Mouse (Mus musculus) myocyte (in vitro differentiated cells): Measurements from ENCODE around the gene Tmem143. TPM values are rescaled to one million over a fixed set of nuclear protein-coding genes. Genes with fewer than 3 reads are reported as not detected.

ENCODE experiments used
- H3K27me3 ChIP-seq: one replicate; pipeline ENCODE4 v1.6.1; 2011; ENCODE audit not compliant: control insufficient read depth, insufficient read depth, insufficient read length
- H3K36me3 ChIP-seq: one replicate; pipeline ENCODE4 v1.6.1; 2011; ENCODE audit not compliant: control insufficient read depth, insufficient read depth
- H3K4me2 ChIP-seq: one replicate; pipeline ENCODE4 v1.6.1; 2011; ENCODE audit warnings: low read depth, control low read depth
- H3K4me3 ChIP-seq: one replicate; pipeline ENCODE4 v1.5.1; 2011; ENCODE audit warnings: mild to moderate bottlenecking, control low read depth, moderate library complexity
- H3K79me2 ChIP-seq: one replicate; pipeline ENCODE4 v1.6.1; 2011; ENCODE audit not compliant: control insufficient read depth, insufficient read depth
- H3ac ChIP-seq: one replicate; pipeline ENCODE4 v1.6.1; 2011; ENCODE audit not compliant: control insufficient read depth, insufficient read length
- CEBPB ChIP-seq: IDR thresholded peaks from 2 replicates; pipeline ENCODE4 v1.6.1; 2011; ENCODE audit warnings: mild to moderate bottlenecking, moderate library complexity; ENCODE audit not compliant: poor library complexity, insufficient read depth, severe bottlenecking
- E2F4 ChIP-seq: IDR thresholded peaks from one replicate; pipeline ENCODE4 v1.6.1; 2011; ENCODE audit warnings: mild to moderate bottlenecking, control low read depth, moderate library complexity; ENCODE audit not compliant: insufficient read depth
- MAX ChIP-seq: IDR thresholded peaks from one replicate; pipeline ENCODE4 v1.6.1; 2011; ENCODE audit warnings: low read depth, mild to moderate bottlenecking, control low read depth
- MYOD1 ChIP-seq, 3 experiments: IDR thresholded peaks; one replicate each; pipeline ENCODE4 v1.6.1; 2011; ENCODE audit warnings: control low read depth in 2 of 3, low read depth in 2 of 3, mild to moderate bottlenecking in 2 of 3, moderate library complexity in 1 of 3; ENCODE audit not compliant: insufficient read length in 2 of 3, control insufficient read depth in 1 of 3
- MYOG ChIP-seq, 3 experiments: IDR thresholded peaks; one replicate each; pipeline ENCODE4 v1.6.1; 2011; ENCODE audit warnings: control low read depth in 2 of 3, low read depth in 2 of 3, mild to moderate bottlenecking in 2 of 3; ENCODE audit not compliant: insufficient read length in 2 of 3, control insufficient read depth in 1 of 3, insufficient read depth in 1 of 3
- POLR2A ChIP-seq: IDR thresholded peaks from one replicate; pipeline ENCODE4 v1.6.1; 2011; ENCODE audit warnings: low read depth, mild to moderate bottlenecking, control low read depth, moderate library complexity; ENCODE audit not compliant: insufficient read length
- POLR2AphosphoS2 ChIP-seq: IDR thresholded peaks from one replicate; pipeline ENCODE4 v1.6.1; 2011; ENCODE audit warnings: low read depth, control low read depth; ENCODE audit not compliant: insufficient read length
- REST ChIP-seq: IDR thresholded peaks from one replicate; pipeline ENCODE4 v1.6.1; 2011; ENCODE audit warnings: mild to moderate bottlenecking, control low read depth, moderate library complexity; ENCODE audit not compliant: insufficient read depth, insufficient read length
- SRF ChIP-seq: IDR thresholded peaks from one replicate; pipeline ENCODE4 v1.6.1; 2011; ENCODE audit warnings: low read depth; ENCODE audit not compliant: control insufficient read depth, insufficient read length
- TCF12 ChIP-seq: IDR thresholded peaks from one replicate; pipeline ENCODE4 v1.6.1; 2011; ENCODE audit warnings: mild to moderate bottlenecking, control low read depth; ENCODE audit not compliant: poor library complexity, insufficient read depth, severe bottlenecking
- TCF3 ChIP-seq: IDR thresholded peaks from one replicate; pipeline ENCODE4 v1.6.1; 2011; ENCODE audit warnings: low read depth, control low read depth; ENCODE audit not compliant: insufficient read length
- USF1 ChIP-seq: IDR thresholded peaks from one replicate; pipeline ENCODE4 v1.6.1; 2011; ENCODE audit warnings: low read depth, mild to moderate bottlenecking, control low read depth, moderate library complexity
- polyA plus RNA-seq: library from polyadenylated mRNA; unstranded; fragments of >200 nt; fragmentation: generic; extraction: Trizol; gene quantifications from one replicate; pipeline ENCODE4 v1.2.1, GENCODE M21; 2012; ENCODE audit warnings: missing spikeins

The Tmem143 gene
- polyA plus RNA-seq, 1 experiment = 26.9 TPM

GRCm38 (mm10) chr7:45956611-45957010 is 59.9 kb downstream of the Tmem143 start:
- Histone ChIP-seq H3K79me2 (no peaks in the 10 kb centered on the region), H3K36me3 (no peaks in the 10 kb centered on the region), H3K27me3 (peaks cover 2% of the 10 kb centered on the region), H3ac (no peak overlapping the region), H3K4me2 (peak overlapping the region; percentile 88), H3K4me3 (peak overlapping the region; percentile 26)
- TF ChIP-seq MYOD1 (IDR thresholded peaks at IDR 0.05; ENCODE audit: control insufficient read depth in 1 of 3, insufficient read length in 2 of 3, low read depth in 2 of 3) (no peak), MAX (no peak), TCF12 (no peak), REST (no peak), CEBPB (no peak), E2F4 (no peak), TCF3 (no peak), SRF (no peak), POLR2AphosphoS2 (no peak), MYOG (IDR thresholded peaks at IDR 0.05; ENCODE audit: control insufficient read depth in 1 of 3, insufficient read depth in 1 of 3, insufficient read length in 2 of 3, low read depth in 2 of 3) (no peak), POLR2A (no peak), USF1 (no peak)

Other genes starting within 250 kb of the Tmem143 start
- gene Fut2, start 230.5 kb upstream of the Tmem143 start, polyA plus RNA-seq = 0.41 TPM
- 3.6 TPM for gene Ntn5, start 212.9 kb upstream of the Tmem143 start, polyA plus RNA-seq
- 0.41 TPM for gene Sec1, start 202.5 kb upstream of the Tmem143 start, polyA plus RNA-seq
- 3.6 TPM for gene Car11, start 197.1 kb upstream of the Tmem143 start, polyA plus RNA-seq
- 26.2 TPM for gene Dbp, start 191.9 kb upstream of the Tmem143 start, polyA plus RNA-seq
- gene Rpl18, start 181.5 kb upstream of the Tmem143 start, polyA plus RNA-seq = 3,224 TPM
- gene Sphk2, start 178.9 kb upstream of the Tmem143 start, polyA plus RNA-seq = 22.8 TPM
- 0.18 TPM for gene Fam83e, start 175.7 kb upstream of the Tmem143 start, polyA plus RNA-seq
- gene Spaca4, start 171.1 kb upstream of the Tmem143 start, polyA plus RNA-seq = not detected
- 0.11 TPM for gene Lmtk3, start 113.2 kb upstream of the Tmem143 start, polyA plus RNA-seq
- 0.47 TPM for gene Sult2b1, start 112.3 kb upstream of the Tmem143 start, polyA plus RNA-seq
- gene Cyth2, start 82.4 kb upstream of the Tmem143 start, polyA plus RNA-seq = 145 TPM
- gene Kcnj14, start 72.2 kb upstream of the Tmem143 start, polyA plus RNA-seq = 0.05 TPM
- gene Grwd1, start 66.0 kb upstream of the Tmem143 start, polyA plus RNA-seq = 36.2 TPM
- gene Kdelr1, start 24.2 kb upstream of the Tmem143 start, polyA plus RNA-seq = 132 TPM
- 0.65 TPM for gene Grin2d, start 18.6 kb upstream of the Tmem143 start, polyA plus RNA-seq
- gene Syngr4, start 227 bp upstream of the Tmem143 start, polyA plus RNA-seq = 0.23 TPM
- gene Emp3, start 24.5 kb downstream of the Tmem143 start, polyA plus RNA-seq = 409 TPM
- 1.0 TPM for gene Ccdc114, start 27.1 kb downstream of the Tmem143 start, polyA plus RNA-seq
- not detected for gene Abcc6, start 133.4 kb downstream of the Tmem143 start, polyA plus RNA-seq
- 79.2 TPM for gene Nomo1, start 136.8 kb downstream of the Tmem143 start, polyA plus RNA-seq
- 0.46 TPM for gene Kcnj11, start 203.8 kb downstream of the Tmem143 start, polyA plus RNA-seq